Mouse (Mus musculus) right cerebral cortex, postnatal 25 days (tissue): ENCODE results near the gene Dnah6.

ENCODE experiments used
- DNase-seq: peaks from one replicate; pipeline ENCODE4 v3.0.0; 2022

Gene Dnah6

GRCm38 (mm10) chr6:73018725-73019280 lies 202.6 kb downstream of the Dnah6 start:
- DNase-seq = no peak

GRCm38 (mm10) chr6:73014317-73015160 lies 206.9 kb downstream of the Dnah6 start:
- no peak for DNase-seq

- DNase-seq = no peak
These were observed 208.5 kb downstream of the Dnah6 start for GRCm38 (mm10) chr6:73012931-73013330.

GRCm38 (mm10) chr6:73011827-73012226 lies 209.6 kb downstream of the Dnah6 start:
- no peak for DNase-seq

DNA sequence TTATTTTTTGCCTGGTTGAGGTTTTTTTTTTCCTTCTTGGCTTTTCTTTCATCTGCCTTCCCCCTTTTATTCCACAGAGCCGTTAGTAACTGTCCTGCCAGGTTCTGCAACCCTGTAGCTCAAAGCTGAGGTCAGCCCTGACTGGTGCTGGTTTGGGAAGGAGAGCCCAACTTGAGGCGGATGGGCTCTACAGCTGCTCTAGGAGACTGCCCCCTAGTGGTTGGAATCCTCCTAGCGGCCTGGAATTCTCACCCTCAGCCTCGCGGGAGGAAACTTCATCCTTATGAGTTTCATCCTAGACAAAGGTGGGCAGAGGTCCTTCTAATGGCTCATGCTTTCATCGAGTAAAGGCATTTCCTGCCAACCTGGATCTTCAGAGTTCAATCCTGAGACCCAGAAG lies 211.4 kb downstream of the Dnah6 start:
- peak; percentile 13 for DNase-seq

DNA sequence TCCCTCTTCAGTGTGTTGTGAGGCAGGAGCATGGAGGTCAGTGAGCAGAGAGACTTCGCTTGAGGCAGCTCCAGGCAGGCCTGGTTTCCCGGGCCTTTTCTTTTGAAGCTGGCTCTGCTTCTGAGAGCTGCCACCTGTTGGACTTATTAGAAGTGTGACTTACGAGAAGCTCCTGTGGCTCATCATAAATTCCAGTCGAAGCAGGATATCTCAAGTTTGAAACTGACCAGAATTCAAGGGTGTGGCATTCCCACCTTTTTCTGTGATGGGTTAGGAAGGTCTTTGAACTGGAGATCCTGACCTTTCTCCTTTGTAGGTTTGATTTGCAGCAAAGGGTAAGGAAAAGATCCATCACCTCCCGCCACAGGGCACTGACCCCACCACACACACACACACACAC lies 217.8 kb downstream of the Dnah6 start:
- no peak for DNase-seq

DNA sequence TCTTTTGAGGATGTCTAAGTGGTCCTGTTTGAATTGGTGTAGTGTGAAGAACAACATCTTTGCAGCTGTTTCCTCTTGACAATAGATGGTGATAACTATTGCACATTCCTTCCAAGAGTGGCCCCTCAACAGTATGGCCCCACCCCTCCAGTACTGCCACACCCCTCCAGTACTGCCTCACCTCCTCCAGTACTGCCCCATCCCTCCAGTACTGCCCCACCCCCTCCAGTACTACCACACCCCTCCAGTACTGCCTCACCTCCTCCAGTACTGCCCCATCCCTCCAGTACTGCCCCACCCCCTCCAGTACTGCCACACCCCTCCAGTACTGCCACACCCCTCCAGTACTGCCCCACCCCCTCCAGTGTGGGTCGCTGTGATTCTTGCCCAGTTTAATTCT lies 219.1 kb downstream of the Dnah6 start:
- DNase-seq = no peak

- DNase-seq = no peak
These were observed 222.6 kb downstream of the Dnah6 start for GRCm38 (mm10) chr6:72998809-72999208.

DNA sequence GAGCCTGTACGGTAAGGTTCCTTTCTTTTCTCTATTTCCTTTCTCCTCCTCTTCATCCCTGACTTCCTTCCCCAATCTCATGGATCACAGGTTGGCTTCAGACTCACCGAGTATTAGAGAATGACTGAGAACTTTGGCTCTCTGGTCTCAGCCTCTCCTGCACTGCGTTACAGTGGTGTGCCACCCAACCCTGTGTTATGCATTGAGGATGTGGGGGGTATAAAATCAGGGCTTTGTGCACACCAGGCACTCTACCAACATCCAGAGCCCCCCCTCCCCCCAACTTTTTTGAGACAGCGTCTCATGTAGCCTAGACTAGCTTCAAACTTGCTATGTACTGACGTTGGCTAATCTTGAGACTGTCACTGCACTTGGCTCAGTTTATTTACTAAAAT lies 227.8 kb downstream of the Dnah6 start:
- DNase-seq = no peak

DNA sequence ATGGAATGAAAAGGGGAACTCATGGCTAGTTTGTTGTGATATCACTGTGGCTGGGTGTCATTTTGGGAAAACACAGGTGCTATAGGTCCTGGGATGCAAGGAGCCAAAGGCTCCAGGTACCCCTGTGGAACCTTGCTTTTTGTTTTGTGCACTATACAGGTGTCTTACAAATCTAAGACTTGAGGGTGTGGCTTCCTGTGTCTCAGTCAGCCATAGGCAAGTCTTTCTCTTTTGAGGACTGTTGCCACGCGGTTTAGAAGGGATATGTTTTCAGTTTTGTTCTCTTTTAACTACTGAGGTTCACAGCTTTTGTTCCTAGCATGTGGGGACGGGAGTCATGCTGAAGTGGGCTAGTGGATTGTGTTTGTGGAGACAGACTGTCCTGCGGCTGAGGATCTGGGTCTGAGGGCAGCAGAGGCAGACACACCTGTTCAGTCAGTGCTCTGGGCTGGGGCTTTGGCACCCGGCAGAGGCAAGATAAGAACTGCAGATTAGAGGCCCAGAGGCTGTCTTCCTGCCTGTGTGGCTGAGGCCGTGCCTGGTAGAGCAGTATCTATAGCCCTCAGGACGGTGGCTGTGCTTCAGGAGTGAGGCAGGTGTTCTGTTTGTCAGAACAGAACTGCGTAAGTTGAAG lies 228.3 kb downstream of the Dnah6 start:
- no peak for DNase-seq

GRCm38 (mm10) chr6:72990206-72990605 lies 231.2 kb downstream of the Dnah6 start:
- DNase-seq = no peak

- no peak for DNase-seq
These were observed 232.3 kb downstream of the Dnah6 start for GRCm38 (mm10) chr6:72989028-72989736.

DNA sequence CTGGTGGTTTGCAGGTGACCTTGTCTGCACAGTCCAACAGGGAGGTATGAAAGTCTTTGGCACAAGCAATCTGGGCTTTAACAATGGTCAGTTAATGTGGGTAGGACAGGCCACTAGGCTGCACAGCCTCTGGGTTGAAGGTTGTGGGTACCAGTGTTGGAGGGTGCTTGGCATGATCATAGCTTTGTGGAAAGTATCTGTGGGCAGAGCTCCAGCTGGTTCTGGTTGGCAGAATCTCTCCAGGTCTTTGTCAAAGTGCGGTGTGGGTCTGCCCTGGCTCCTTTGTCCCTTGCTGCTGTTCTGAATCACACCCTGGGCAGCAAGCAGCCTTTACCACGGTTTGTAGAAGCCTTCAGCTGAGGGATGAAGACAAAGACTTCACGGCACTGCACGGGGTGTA lies 238.9 kb downstream of the Dnah6 start:
- DNase-seq = no peak

DNA sequence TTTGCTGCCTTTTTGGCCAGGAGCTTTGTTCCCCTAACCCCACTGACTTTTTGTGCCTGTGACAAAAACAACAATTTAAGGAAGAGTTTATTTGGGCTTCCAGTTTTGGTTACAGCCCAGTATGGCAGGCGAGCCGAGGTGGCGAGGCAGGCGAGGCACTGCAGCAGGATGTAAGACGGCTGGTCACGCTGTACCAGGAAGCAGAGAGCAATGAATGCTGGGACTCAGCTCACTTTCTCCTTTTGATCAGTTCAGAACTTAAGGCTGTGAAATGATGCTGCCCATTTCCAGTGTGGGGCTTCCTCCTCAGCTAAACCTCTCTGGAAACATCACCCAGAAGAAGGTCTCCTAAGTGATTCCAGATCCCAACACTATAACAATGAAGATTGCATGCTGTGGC lies 239.6 kb downstream of the Dnah6 start:
- no peak for DNase-seq

DNA sequence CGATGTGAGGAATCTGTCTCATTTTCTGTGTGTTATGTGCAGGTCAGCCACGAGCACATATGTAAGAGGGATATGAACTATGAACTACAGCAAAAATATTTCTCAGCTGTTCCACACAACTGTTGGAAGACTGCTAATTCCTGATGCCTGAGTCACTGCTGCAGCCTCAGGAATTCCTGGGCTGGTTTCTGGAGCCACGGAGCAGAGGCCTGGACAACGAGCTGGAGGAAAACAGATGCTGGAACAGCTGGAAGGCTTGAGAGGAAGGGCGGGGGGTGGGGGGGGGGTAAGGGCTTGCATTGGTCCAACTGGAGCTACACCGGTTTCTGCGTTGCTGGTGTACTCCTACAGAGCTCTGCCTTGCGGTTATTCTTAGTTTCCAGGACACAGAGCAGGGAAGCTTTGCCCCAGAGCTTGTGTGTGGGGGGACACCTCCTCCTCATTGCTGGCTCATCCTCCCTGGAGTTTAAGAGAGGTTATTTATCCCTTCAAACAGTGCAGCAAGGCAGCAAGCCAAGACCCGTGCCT lies 240.3 kb downstream of the Dnah6 start:
- no peak for DNase-seq

GRCm38 (mm10) chr6:72976866-72977265 lies 244.6 kb downstream of the Dnah6 start:
- DNase-seq = no peak

- no peak for DNase-seq
These were observed 250.4 kb downstream of the Dnah6 start for GRCm38 (mm10) chr6:72971074-72971473.

DNA sequence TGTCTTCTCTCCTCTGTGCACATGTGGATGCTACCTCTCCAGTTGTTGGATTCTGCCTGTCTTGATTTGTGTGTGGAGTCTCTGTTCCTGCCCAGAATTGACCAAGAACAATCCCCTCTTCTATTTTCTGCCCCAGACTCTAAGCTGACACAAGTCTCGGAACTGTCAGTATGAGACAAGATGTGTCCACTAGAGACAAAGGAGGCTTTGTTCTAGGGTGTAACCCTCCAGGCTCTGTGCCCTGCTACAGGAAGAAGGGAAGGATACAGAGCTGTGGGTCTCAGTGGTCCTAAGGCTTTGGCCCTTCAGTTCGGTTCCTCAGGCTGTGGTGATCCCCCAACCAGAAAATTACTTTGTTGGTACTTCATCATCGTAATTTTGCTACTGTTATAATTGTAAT lies 251.7 kb downstream of the Dnah6 start:
- DNase-seq = no peak
